Mouse (Mus musculus): Measurements from ENCODE around the gene Uqcr11. TPM values are rescaled to one million over a fixed set of nuclear protein-coding genes. Genes with fewer than 3 reads are reported as not detected.

Uqcr11 gene
- total and polyA plus RNA-seq, 3 experiments, result 1,743 to 5,192 (median 1,981) TPM

DNA sequence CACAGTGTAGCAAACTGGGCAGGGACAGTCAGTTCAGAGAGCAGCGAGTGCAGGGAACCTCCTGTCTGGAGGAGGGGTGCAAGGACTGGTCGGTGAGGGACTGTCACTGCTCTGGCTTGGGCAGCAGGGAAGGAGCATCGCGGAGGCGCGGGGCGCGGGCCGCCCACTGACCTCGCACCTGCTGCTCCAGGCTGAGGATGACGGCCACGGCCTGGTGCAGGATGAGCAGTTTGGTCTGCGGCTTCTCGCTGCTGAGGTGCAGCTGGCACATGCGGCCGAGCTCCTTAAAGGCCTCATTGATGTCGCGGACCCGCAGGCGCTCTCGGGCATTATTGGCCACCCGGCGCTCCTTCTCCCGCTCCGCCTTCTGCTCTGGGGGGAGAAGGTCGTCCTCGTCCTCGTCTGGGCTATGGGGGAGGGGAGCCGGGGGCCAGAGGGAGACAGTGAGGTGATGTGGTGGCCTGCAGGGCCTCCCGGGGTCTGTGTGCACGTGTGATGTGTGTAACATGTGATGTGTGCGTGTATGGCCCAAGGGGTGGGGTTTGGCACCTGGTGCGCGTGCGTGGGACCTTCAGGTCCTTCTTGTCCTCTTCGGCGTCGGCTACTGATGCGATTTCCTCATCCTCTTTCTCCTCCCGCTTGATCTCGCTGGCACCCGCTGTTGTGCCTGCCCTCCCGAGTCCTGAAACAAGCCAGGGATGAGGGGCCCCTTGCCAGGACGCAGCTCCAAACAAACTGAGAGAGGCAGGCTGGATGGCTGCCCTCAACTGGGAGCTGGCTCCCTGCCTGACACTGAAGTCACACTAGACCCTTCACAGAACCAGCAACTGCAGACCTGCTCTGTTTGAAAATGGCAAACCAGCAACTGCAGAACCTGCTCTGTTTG, 6.3 kb upstream of the Uqcr11 start:
- no peaks in the 10 kb centered on the region for H3K27me3 ChIP-seq (ENCODE audit: control insufficient read depth, insufficient read depth, low read length)
- H3K36me3 ChIP-seq (ENCODE audit: control insufficient read depth, insufficient read depth, low read length), result no peaks in the 10 kb centered on the region
- WGBS, result 76% methylated on average over 44 of the region's 44 CpGs
- no peak for TF ChIP-seq POLR2A (IDR thresholded peaks at IDR 0.05; ENCODE audit: insufficient read depth, low read depth, low read length)
- TF ChIP-seq EP300 (IDR thresholded peaks at IDR 0.05; ENCODE audit: insufficient read depth, low read depth, low read length), result no peak
- TF ChIP-seq CTCF (IDR thresholded peaks at IDR 0.05), result no peak
- no peak overlapping the region for H3K9ac ChIP-seq (ENCODE audit: low read depth, low read length)
- intact Hi-C loops (cut with DNase I), result no loop called here
- H3K27ac ChIP-seq, result no peak overlapping the region
- no peaks in the 10 kb centered on the region for H3K79me2 ChIP-seq (replicated peaks; ENCODE audit: control insufficient read depth, insufficient read depth, low read length)
- H3K4me3 ChIP-seq, result no peak overlapping the region
- H3K4me1 ChIP-seq (ENCODE audit: control insufficient read depth, insufficient read depth, low read length), result no peaks in the 10 kb centered on the region
- peak; percentile 73 to 83 for DNase-seq

GRCm38 (mm10) chr10:80407924-80408323, 1.3 kb upstream of the Uqcr11 start:
- peaks cover 7% of the 10 kb centered on the region for H3K4me1 ChIP-seq (ENCODE audit: control insufficient read depth, insufficient read depth, low read length)
- peaks cover 2% of the 10 kb centered on the region; the same call in 1 of the 2 replicates for H3K79me2 ChIP-seq (replicated peaks; ENCODE audit: control insufficient read depth, insufficient read depth, low read length)
- TF ChIP-seq CTCF (IDR thresholded peaks at IDR 0.05), result no peak
- intact Hi-C loops (cut with DNase I), result loop anchor here (2.0 kb wide), 1 partner anchor 23 kb away; no protein-coding TSS in a partner anchor
- DNase-seq, result no peak
- H3K27me3 ChIP-seq (ENCODE audit: control insufficient read depth, insufficient read depth, low read length), result no peaks in the 10 kb centered on the region
- WGBS, result 40% methylated on average over 4 of the region's 4 CpGs
- H3K9ac ChIP-seq (ENCODE audit: low read depth, low read length), result no peak overlapping the region
- H3K36me3 ChIP-seq (ENCODE audit: control insufficient read depth, insufficient read depth, low read length), result no peaks in the 10 kb centered on the region
- no peak overlapping the region for H3K4me3 ChIP-seq
- no peak overlapping the region for H3K27ac ChIP-seq

- intact Hi-C loops (cut with DNase I), result loop anchor here (2.0 kb wide), 1 partner anchor 25 kb away; no protein-coding TSS in a partner anchor
- H3K27ac ChIP-seq, result peak overlapping the region; percentile 85
Measured at GRCm38 (mm10) chr10:80405481-80406173, 1.0 kb downstream of the Uqcr11 start.

GRCm38 (mm10) chr10:80403044-80403692, 3.5 kb downstream of the Uqcr11 start:
- peak in 1 of 2 experiments; percentile 50 for DNase-seq
- TF ChIP-seq EP300 (IDR thresholded peaks at IDR 0.05; ENCODE audit: insufficient read depth, low read depth, low read length), result no peak
- no peak for TF ChIP-seq POLR2A (IDR thresholded peaks at IDR 0.05; ENCODE audit: insufficient read depth, low read depth, low read length)
- TF ChIP-seq CTCF (IDR thresholded peaks at IDR 0.05), result peak; percentile 77
- H3K79me2 ChIP-seq (replicated peaks; ENCODE audit: control insufficient read depth, insufficient read depth, low read length), result peaks cover 2% of the 10 kb centered on the region; the same call in 1 of the 2 replicates
- no peaks in the 10 kb centered on the region for H3K36me3 ChIP-seq (ENCODE audit: control insufficient read depth, insufficient read depth, low read length)
- H3K27ac ChIP-seq, result no peak overlapping the region
- H3K4me3 ChIP-seq, result no peak overlapping the region
- intact Hi-C loops (cut with DNase I), result no loop called here
- H3K4me1 ChIP-seq (ENCODE audit: control insufficient read depth, insufficient read depth, low read length), result peaks cover 11% of the 10 kb centered on the region
- 86% methylated on average over 4 of the region's 4 CpGs for WGBS
- H3K27me3 ChIP-seq (ENCODE audit: control insufficient read depth, insufficient read depth, low read length), result no peaks in the 10 kb centered on the region
- H3K9ac ChIP-seq (ENCODE audit: low read depth, low read length), result no peak overlapping the region

More at GRCm38 (mm10) chr10:80405481-80406173, 1.0 kb downstream of the Uqcr11 start:
- H3K4me1 ChIP-seq (ENCODE audit: control insufficient read depth, insufficient read depth, low read length), result peaks cover 7% of the 10 kb centered on the region
- H3K4me3 ChIP-seq, result peak overlapping the region; percentile 88
- no peak for DNase-seq
- 43% methylated on average over 10 of the region's 10 CpGs for WGBS
- no peaks in the 10 kb centered on the region for H3K27me3 ChIP-seq (ENCODE audit: control insufficient read depth, insufficient read depth, low read length)
- peaks cover 2% of the 10 kb centered on the region; the same call in 1 of the 2 replicates for H3K79me2 ChIP-seq (replicated peaks; ENCODE audit: control insufficient read depth, insufficient read depth, low read length)
- no peaks in the 10 kb centered on the region for H3K36me3 ChIP-seq (ENCODE audit: control insufficient read depth, insufficient read depth, low read length)
- TF ChIP-seq POLR2A (IDR thresholded peaks at IDR 0.05; ENCODE audit: insufficient read depth, low read depth, low read length) (0 out of 2 replicates have a peak, but pooled peaks have one; percentile 1), EP300 (IDR thresholded peaks at IDR 0.05; ENCODE audit: insufficient read depth, low read depth, low read length) (no peak), CTCF (IDR thresholded peaks at IDR 0.05) (peak; percentile 15; the same call in 1 of the 2 replicates)
- H3K9ac ChIP-seq (ENCODE audit: low read depth, low read length), result peak overlapping the region; percentile 78

- H3K27ac ChIP-seq, result no peak overlapping the region
- no peak overlapping the region for H3K4me3 ChIP-seq
- H3K27me3 ChIP-seq (ENCODE audit: control insufficient read depth, insufficient read depth, low read length), result no peaks in the 10 kb centered on the region
- no peak overlapping the region for H3K9ac ChIP-seq (ENCODE audit: low read depth, low read length)
- WGBS, result 46% methylated on average over 4 of the region's 4 CpGs
- intact Hi-C loops (cut with DNase I), result no loop called here
- TF ChIP-seq POLR2A (IDR thresholded peaks at IDR 0.05; ENCODE audit: insufficient read depth, low read depth, low read length) (no peak), CTCF (IDR thresholded peaks at IDR 0.05) (no peak), EP300 (IDR thresholded peaks at IDR 0.05; ENCODE audit: insufficient read depth, low read depth, low read length) (no peak)
- H3K4me1 ChIP-seq (ENCODE audit: control insufficient read depth, insufficient read depth, low read length), result peaks cover 11% of the 10 kb centered on the region
- no peak for DNase-seq
- no peaks in the 10 kb centered on the region for H3K36me3 ChIP-seq (ENCODE audit: control insufficient read depth, insufficient read depth, low read length)
- H3K79me2 ChIP-seq (replicated peaks; ENCODE audit: control insufficient read depth, insufficient read depth, low read length), result peaks cover 4% of the 10 kb centered on the region
Measured at GRCm38 (mm10) chr10:80400704-80401161, 5.9 kb downstream of the Uqcr11 start.
